Mouse (Mus musculus): Measurements from ENCODE around the gene Slc41a2. TPM values are rescaled to one million over a fixed set of nuclear protein-coding genes. Genes with fewer than 3 reads are reported as not detected.

Slc41a2 gene
- polyA plus RNA-seq, 1 experiment: 11.5 TPM

GRCm38 (mm10) chr10:83287828-83288227, 49.9 kb downstream of the Slc41a2 start:
- no peak overlapping the region for H3K4me3 ChIP-seq (ENCODE audit: low read depth, low read length)
- no peaks in the 10 kb centered on the region for H3K4me1 ChIP-seq (ENCODE audit: control insufficient read depth, insufficient read depth, insufficient read length, low read length)
- 53% methylated on average over 6 of the region's 6 CpGs for WGBS
- no peaks in the 10 kb centered on the region for H3K27me3 ChIP-seq (ENCODE audit: control insufficient read depth, insufficient read depth, low read length)
- no peak overlapping the region for H3K27ac ChIP-seq (ENCODE audit: insufficient read depth, low read depth, low read length)
- TF ChIP-seq POLR2A (IDR thresholded peaks at IDR 0.05; ENCODE audit: low read depth, low read length) (no peak), CTCF (IDR thresholded peaks at IDR 0.05; ENCODE audit: extremely low read depth, insufficient read length, insufficient replicate concordance, low read depth, low read length) (no peak)
- peaks cover 7% of the 10 kb centered on the region for H3K36me3 ChIP-seq (ENCODE audit: control insufficient read depth, insufficient read depth, low read length)

GRCm38 (mm10) chr10:83286399-83286798, 51.3 kb downstream of the Slc41a2 start:
- WGBS: 40% methylated on average over 7 of the region's 7 CpGs
- Histone ChIP-seq H3K4me1 (ENCODE audit: control insufficient read depth, insufficient read depth, insufficient read length, low read length) (no peaks in the 10 kb centered on the region), H3K4me3 (ENCODE audit: low read depth, low read length) (no peak overlapping the region), H3K27me3 (ENCODE audit: control insufficient read depth, insufficient read depth, low read length) (no peaks in the 10 kb centered on the region), H3K36me3 (ENCODE audit: control insufficient read depth, insufficient read depth, low read length) (peaks cover 13% of the 10 kb centered on the region), H3K27ac (ENCODE audit: insufficient read depth, low read depth, low read length) (no peak overlapping the region)
- TF ChIP-seq CTCF (IDR thresholded peaks at IDR 0.05; ENCODE audit: extremely low read depth, insufficient read length, insufficient replicate concordance, low read depth, low read length): no peak
- TF ChIP-seq POLR2A (IDR thresholded peaks at IDR 0.05; ENCODE audit: low read depth, low read length): no peak

- Histone ChIP-seq H3K4me3 (ENCODE audit: low read depth, low read length) (no peak overlapping the region), H3K27ac (ENCODE audit: insufficient read depth, low read depth, low read length) (no peak overlapping the region), H3K36me3 (ENCODE audit: control insufficient read depth, insufficient read depth, low read length) (peaks cover 13% of the 10 kb centered on the region), H3K27me3 (ENCODE audit: control insufficient read depth, insufficient read depth, low read length) (no peaks in the 10 kb centered on the region), H3K4me1 (ENCODE audit: control insufficient read depth, insufficient read depth, insufficient read length, low read length) (no peaks in the 10 kb centered on the region)
- TF ChIP-seq POLR2A (IDR thresholded peaks at IDR 0.05; ENCODE audit: low read depth, low read length) (no peak), CTCF (IDR thresholded peaks at IDR 0.05; ENCODE audit: extremely low read depth, insufficient read length, insufficient replicate concordance, low read depth, low read length) (no peak)
- WGBS: 85% methylated on average over 7 of the region's 7 CpGs
Observed at GRCm38 (mm10) chr10:83285724-83286256, 51.9 kb downstream of the Slc41a2 start.

DNA sequence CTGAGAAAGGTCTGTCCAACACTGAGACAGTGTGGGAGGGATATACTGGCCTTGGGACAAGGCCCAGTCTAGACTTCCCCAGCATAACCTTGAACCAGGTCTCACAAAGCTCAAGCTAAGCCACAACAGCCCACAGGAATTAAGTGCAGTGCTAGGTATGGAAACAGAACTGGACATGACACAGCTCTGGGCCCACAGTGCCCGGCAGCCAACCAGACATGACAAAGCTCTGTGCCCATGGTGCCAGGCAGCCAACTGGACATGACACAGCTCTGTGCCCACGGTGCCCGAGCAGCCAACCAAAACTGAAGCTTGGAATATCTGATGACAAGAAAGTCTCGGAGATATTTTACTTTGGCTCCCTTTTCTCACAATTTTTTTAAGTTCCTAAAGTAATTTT, 52.8 kb downstream of the Slc41a2 start:
- H3K4me3 ChIP-seq (ENCODE audit: low read depth, low read length): no peak overlapping the region
- H3K4me1 ChIP-seq (ENCODE audit: control insufficient read depth, insufficient read depth, insufficient read length, low read length): no peaks in the 10 kb centered on the region
- WGBS: 94% methylated on average over 4 of the region's 4 CpGs
- TF ChIP-seq POLR2A (IDR thresholded peaks at IDR 0.05; ENCODE audit: low read depth, low read length) (no peak), CTCF (IDR thresholded peaks at IDR 0.05; ENCODE audit: extremely low read depth, insufficient read length, insufficient replicate concordance, low read depth, low read length) (no peak)
- H3K27me3 ChIP-seq (ENCODE audit: control insufficient read depth, insufficient read depth, low read length): no peaks in the 10 kb centered on the region
- H3K36me3 ChIP-seq (ENCODE audit: control insufficient read depth, insufficient read depth, low read length): peaks cover 12% of the 10 kb centered on the region
- H3K27ac ChIP-seq (ENCODE audit: insufficient read depth, low read depth, low read length): no peak overlapping the region

DNA sequence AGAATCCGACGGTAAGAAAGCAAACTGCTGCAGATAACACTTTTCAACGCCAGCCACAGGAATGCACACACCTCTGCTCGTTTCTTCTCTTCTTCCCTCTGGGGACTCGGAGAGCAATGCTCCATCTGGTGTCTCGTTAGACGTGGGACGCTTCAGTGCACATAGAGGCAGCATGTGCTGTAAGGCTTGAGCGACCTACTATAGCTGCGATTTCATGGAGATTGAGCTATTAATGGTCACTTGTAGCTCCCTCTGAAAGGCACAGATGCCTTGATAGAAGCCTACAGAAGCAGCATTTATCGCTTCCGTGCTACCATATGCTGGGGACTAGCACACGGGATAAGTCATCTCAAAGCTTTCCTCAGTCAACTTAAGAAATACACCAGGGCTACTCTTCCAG, 71.0 kb downstream of the Slc41a2 start:
- WGBS: 71% methylated on average over 13 of the region's 13 CpGs
- Histone ChIP-seq H3K36me3 (ENCODE audit: control insufficient read depth, insufficient read depth, low read length) (no peaks in the 10 kb centered on the region), H3K27me3 (ENCODE audit: control insufficient read depth, insufficient read depth, low read length) (no peaks in the 10 kb centered on the region), H3K27ac (ENCODE audit: insufficient read depth, low read depth, low read length) (no peak overlapping the region), H3K4me1 (ENCODE audit: control insufficient read depth, insufficient read depth, insufficient read length, low read length) (0 out of 2 replicates have a peak, but pooled peaks cover 2% of the 10 kb centered on the region), H3K4me3 (ENCODE audit: low read depth, low read length) (no peak overlapping the region)
- TF ChIP-seq CTCF (IDR thresholded peaks at IDR 0.05; ENCODE audit: extremely low read depth, insufficient read length, insufficient replicate concordance, low read depth, low read length) (no peak), POLR2A (IDR thresholded peaks at IDR 0.05; ENCODE audit: low read depth, low read length) (no peak)

DNA sequence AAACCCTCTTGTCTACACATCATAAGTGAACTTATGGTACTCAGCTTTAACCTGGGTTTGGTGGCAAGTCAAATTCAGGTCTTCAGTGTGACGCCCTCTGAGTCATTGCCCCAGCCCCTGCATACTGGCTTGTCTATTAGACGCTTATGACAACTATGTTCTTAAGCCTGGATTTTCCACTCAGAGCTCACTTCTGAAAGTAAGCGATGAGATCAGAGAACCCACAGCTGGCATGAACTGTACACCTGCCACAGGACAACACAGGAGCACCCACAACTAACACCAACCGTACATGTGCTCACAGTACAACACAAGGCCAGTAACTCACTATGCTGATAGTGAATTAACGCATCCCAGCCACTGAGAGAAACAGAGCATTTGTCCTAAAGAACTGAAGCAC, 71.4 kb downstream of the Slc41a2 start:
- H3K4me3 ChIP-seq (ENCODE audit: low read depth, low read length): no peak overlapping the region
- no peaks in the 10 kb centered on the region for H3K27me3 ChIP-seq (ENCODE audit: control insufficient read depth, insufficient read depth, low read length)
- H3K4me1 ChIP-seq (ENCODE audit: control insufficient read depth, insufficient read depth, insufficient read length, low read length): 0 out of 2 replicates have a peak, but pooled peaks cover 2% of the 10 kb centered on the region
- no peak overlapping the region for H3K27ac ChIP-seq (ENCODE audit: insufficient read depth, low read depth, low read length)
- TF ChIP-seq POLR2A (IDR thresholded peaks at IDR 0.05; ENCODE audit: low read depth, low read length): no peak
- TF ChIP-seq CTCF (IDR thresholded peaks at IDR 0.05; ENCODE audit: extremely low read depth, insufficient read length, insufficient replicate concordance, low read depth, low read length): no peak
- no peaks in the 10 kb centered on the region for H3K36me3 ChIP-seq (ENCODE audit: control insufficient read depth, insufficient read depth, low read length)
- WGBS: 87% methylated on average over 5 of the region's 5 CpGs

GRCm38 (mm10) chr10:83264680-83265079, 73.0 kb downstream of the Slc41a2 start:
- H3K27ac ChIP-seq (ENCODE audit: insufficient read depth, low read depth, low read length): no peak overlapping the region
- no peaks in the 10 kb centered on the region for H3K27me3 ChIP-seq (ENCODE audit: control insufficient read depth, insufficient read depth, low read length)
- WGBS: 45% methylated on average over 8 of the region's 8 CpGs
- 0 out of 2 replicates have a peak, but pooled peaks cover 2% of the 10 kb centered on the region for H3K4me1 ChIP-seq (ENCODE audit: control insufficient read depth, insufficient read depth, insufficient read length, low read length)
- H3K4me3 ChIP-seq (ENCODE audit: low read depth, low read length): no peak overlapping the region
- TF ChIP-seq CTCF (IDR thresholded peaks at IDR 0.05; ENCODE audit: extremely low read depth, insufficient read length, insufficient replicate concordance, low read depth, low read length): no peak
- TF ChIP-seq POLR2A (IDR thresholded peaks at IDR 0.05; ENCODE audit: low read depth, low read length): no peak
- no peaks in the 10 kb centered on the region for H3K36me3 ChIP-seq (ENCODE audit: control insufficient read depth, insufficient read depth, low read length)

Data from small intestine, adult 2 months (tissue).